Mouse (Mus musculus): ENCODE results near the gene Commd9. TPM values are rescaled to one million over a fixed set of nuclear protein-coding genes. Genes with fewer than 3 reads are reported as not detected.

Commd9 gene
- polyA plus RNA-seq, 1 experiment from 2014 or later: 48.2 TPM

DNA sequence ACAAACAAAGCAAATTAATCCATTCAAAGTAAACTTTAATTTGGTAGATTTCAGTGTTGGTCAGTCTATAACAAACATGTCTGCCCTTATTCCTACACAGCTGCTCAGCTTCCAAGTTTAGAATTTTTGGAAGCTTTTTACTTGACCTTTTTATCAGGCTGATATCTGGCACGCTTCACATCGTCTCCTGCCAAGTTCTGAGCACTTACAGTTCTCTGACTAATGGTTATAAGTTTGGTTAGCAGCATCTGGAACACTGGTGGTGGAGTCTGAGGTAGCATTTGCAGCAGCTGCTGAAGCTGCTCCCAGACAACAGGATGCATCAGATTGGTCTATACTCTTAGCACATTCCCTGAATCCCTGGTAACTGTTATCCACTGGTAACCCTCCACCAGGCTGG, 1.8 kb upstream of the Commd9 start:
- no peak for TF ChIP-seq EP300 (optimal IDR thresholded peaks at IDR 0.05)
- no peak for TF ChIP-seq CTCF (IDR thresholded peaks at IDR 0.05; ENCODE audit: low read depth)
- no peaks in the 10 kb centered on the region for H3K27me3 ChIP-seq (ENCODE audit: control insufficient read depth, insufficient read depth, low read length)
- ATAC-seq (ENCODE audit: low FRiP score, low TSS enrichment) (no peak), DNase-seq (ENCODE audit: low spot score) (no peak)
- H3K4me1 ChIP-seq (replicated peaks; ENCODE audit: control insufficient read depth, insufficient read depth): peaks cover 6% of the 10 kb centered on the region
- H3K27ac ChIP-seq (replicated peaks): no peak overlapping the region
- no peak overlapping the region for H3K4me3 ChIP-seq (ENCODE audit: low read depth, low read length)
- H3K9me3 ChIP-seq (ENCODE audit: control insufficient read depth, low read length): no peaks in the 10 kb centered on the region
- no peak overlapping the region for H3K9ac ChIP-seq (ENCODE audit: low read length)
- 40% methylated on average over 2 of the region's 2 CpGs for WGBS
- no peaks in the 10 kb centered on the region for H3K36me3 ChIP-seq (ENCODE audit: control insufficient read depth, insufficient read depth, low read length)
- no peak overlapping the region for H3K4me2 ChIP-seq (replicated peaks; ENCODE audit: low read depth)

DNA sequence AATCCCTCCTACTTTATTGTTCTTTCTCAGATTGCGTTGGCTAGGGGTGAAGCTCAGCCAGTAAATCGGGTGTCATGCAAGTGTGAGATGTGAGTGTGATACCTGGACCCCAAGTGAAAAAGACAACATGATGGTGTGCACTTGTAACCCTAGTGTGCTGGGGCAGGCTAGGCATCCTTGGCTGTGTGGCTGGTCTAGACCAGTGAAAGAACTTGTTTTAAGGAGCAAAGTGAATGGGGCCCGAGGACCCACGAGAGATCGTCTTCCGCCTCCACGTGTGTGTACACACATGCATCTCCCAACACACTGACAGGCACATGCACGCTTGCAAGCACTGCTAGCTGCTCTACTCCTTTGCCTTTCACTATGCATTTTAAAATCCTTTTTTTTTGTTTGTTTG, 2.8 kb downstream of the Commd9 start:
- WGBS: 92% methylated on average over 8 of the region's 8 CpGs

DNA sequence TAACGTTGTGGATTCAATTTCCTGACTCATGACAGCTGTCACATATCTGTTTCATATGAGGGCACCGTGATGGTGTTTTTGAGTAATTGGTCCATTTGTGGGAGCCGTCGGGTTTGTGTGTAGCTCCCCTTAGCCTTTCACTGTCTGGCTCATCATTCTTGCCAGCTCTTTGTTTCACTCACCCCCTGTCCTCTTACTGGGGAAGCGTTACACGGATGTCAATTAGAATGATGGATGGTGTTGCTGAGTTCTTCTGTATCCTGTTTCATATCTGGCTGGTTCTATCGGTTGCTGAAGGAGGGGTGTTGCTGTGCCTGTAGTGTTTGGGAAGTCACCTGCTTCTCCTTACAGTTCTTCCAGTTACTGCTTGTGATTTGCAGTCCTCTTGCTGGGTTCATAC, 5.1 kb downstream of the Commd9 start:
- H3K9ac ChIP-seq (ENCODE audit: low read length): no peak overlapping the region
- ATAC-seq (ENCODE audit: low FRiP score, low TSS enrichment): no peak
- H3K27me3 ChIP-seq (ENCODE audit: control insufficient read depth, insufficient read depth, low read length): no peaks in the 10 kb centered on the region
- peaks cover 6% of the 10 kb centered on the region for H3K4me1 ChIP-seq (replicated peaks; ENCODE audit: control insufficient read depth, insufficient read depth)
- no peaks in the 10 kb centered on the region; the same call in 1 of the 2 replicates for H3K36me3 ChIP-seq (ENCODE audit: control insufficient read depth, insufficient read depth, low read length)
- WGBS: 32% methylated on average over 7 of the region's 7 CpGs
- no peak overlapping the region for H3K27ac ChIP-seq (replicated peaks)
- no peak for DNase-seq (ENCODE audit: low spot score)
- TF ChIP-seq EP300 (optimal IDR thresholded peaks at IDR 0.05): no peak
- no peak for TF ChIP-seq CTCF (IDR thresholded peaks at IDR 0.05; ENCODE audit: low read depth)
- H3K9me3 ChIP-seq (ENCODE audit: control insufficient read depth, low read length): no peaks in the 10 kb centered on the region
- no peak overlapping the region for H3K4me3 ChIP-seq (ENCODE audit: low read depth, low read length)
- H3K4me2 ChIP-seq (replicated peaks; ENCODE audit: low read depth): no peak overlapping the region

More for the DNA sequence above, 2.8 kb downstream of the Commd9 start:
- peaks cover 6% of the 10 kb centered on the region for H3K4me1 ChIP-seq (replicated peaks; ENCODE audit: control insufficient read depth, insufficient read depth)
- H3K9me3 ChIP-seq (ENCODE audit: control insufficient read depth, low read length): no peaks in the 10 kb centered on the region
- no peak for TF ChIP-seq CTCF (IDR thresholded peaks at IDR 0.05; ENCODE audit: low read depth)
- no peak for TF ChIP-seq EP300 (optimal IDR thresholded peaks at IDR 0.05)
- no peaks in the 10 kb centered on the region for H3K36me3 ChIP-seq (ENCODE audit: control insufficient read depth, insufficient read depth, low read length)
- no peak overlapping the region for H3K9ac ChIP-seq (ENCODE audit: low read length)
- H3K27me3 ChIP-seq (ENCODE audit: control insufficient read depth, insufficient read depth, low read length): no peaks in the 10 kb centered on the region
- ATAC-seq (ENCODE audit: low FRiP score, low TSS enrichment) (no peak), DNase-seq (ENCODE audit: low spot score) (no peak)
- H3K4me3 ChIP-seq (ENCODE audit: low read depth, low read length): no peak overlapping the region
- no peak overlapping the region for H3K27ac ChIP-seq (replicated peaks)
- H3K4me2 ChIP-seq (replicated peaks; ENCODE audit: low read depth): no peak overlapping the region

DNA sequence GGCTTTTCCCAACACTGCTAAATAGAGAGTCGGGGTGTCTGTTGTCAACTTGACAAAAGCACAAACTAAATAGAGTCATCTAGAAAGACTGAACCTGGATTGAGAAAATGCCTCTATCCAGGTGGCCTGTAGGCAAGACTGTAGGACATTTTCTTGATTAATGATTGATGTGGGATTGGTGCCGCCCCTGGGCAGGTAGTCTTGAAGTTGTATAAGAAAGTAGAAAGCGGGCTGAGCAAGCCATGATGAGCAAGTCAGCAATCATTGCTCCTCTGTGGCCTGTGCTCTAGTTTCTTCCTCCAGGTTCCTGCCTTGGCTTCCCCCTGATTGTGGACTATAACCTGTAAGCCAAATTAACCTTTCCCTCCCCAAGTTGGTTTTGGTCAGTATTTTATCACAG, 8.1 kb downstream of the Commd9 start:
- TF ChIP-seq EP300 (optimal IDR thresholded peaks at IDR 0.05) (no peak), CTCF (IDR thresholded peaks at IDR 0.05; ENCODE audit: low read depth) (no peak)
- Histone ChIP-seq H3K27ac (replicated peaks) (no peak overlapping the region), H3K36me3 (ENCODE audit: control insufficient read depth, insufficient read depth, low read length) (no peaks in the 10 kb centered on the region; the same call in 1 of the 2 replicates), H3K4me1 (replicated peaks; ENCODE audit: control insufficient read depth, insufficient read depth) (no peaks in the 10 kb centered on the region), H3K4me2 (replicated peaks; ENCODE audit: low read depth) (no peak overlapping the region), H3K9me3 (ENCODE audit: control insufficient read depth, low read length) (no peaks in the 10 kb centered on the region), H3K9ac (ENCODE audit: low read length) (no peak overlapping the region), H3K4me3 (ENCODE audit: low read depth, low read length) (no peak overlapping the region), H3K27me3 (ENCODE audit: control insufficient read depth, insufficient read depth, low read length) (no peaks in the 10 kb centered on the region)
- DNase-seq (ENCODE audit: low spot score) (no peak), ATAC-seq (ENCODE audit: low FRiP score, low TSS enrichment) (no peak)
- WGBS: 86% methylated on average over 3 of the region's 3 CpGs

DNA sequence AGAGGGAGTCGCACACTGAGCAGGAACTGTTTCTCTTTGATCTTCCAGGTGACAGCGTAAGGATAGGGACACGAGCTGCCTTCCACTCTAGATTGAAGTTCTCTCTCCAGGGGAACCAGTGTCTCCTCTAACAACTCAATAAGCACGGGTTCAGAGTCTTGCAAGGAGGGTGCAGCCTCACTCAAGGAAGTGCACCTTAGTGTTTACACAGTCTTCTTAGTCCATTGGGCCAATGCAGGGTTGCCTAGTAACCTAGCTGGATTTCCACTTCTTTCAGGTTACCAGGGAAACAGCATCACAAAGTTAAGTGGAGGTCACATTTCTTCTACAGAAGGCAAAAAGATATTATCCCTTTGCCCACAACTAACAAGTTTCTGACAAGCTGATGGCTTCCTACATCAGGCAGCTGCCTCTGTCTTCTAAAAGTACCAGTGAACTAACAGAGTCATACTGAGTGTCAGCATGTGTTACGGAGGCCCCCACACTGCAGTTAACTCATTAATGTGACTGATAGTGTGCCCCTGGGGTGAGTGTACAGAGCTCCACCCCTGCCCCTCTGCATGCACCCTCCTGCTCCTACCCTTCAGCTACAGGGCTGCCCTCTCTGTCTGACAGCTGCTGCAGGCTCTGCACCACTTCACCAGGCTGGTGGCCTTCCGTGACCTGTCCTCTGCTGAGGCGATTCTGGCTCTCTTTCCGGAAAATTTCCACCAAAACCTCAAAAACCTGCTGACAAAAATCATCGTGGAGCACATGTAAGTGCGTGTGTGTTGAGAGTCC, 10.6 kb downstream of the Commd9 start:
- Histone ChIP-seq H3K9ac (ENCODE audit: low read length) (no peak overlapping the region), H3K36me3 (ENCODE audit: control insufficient read depth, insufficient read depth, low read length) (no peaks in the 10 kb centered on the region; the same call in 1 of the 2 replicates), H3K4me1 (replicated peaks; ENCODE audit: control insufficient read depth, insufficient read depth) (no peaks in the 10 kb centered on the region), H3K27ac (replicated peaks) (no peak overlapping the region), H3K9me3 (ENCODE audit: control insufficient read depth, low read length) (no peaks in the 10 kb centered on the region), H3K4me2 (replicated peaks; ENCODE audit: low read depth) (no peak overlapping the region), H3K4me3 (ENCODE audit: low read depth, low read length) (no peak overlapping the region), H3K27me3 (ENCODE audit: control insufficient read depth, insufficient read depth, low read length) (no peaks in the 10 kb centered on the region)
- TF ChIP-seq CTCF (IDR thresholded peaks at IDR 0.05; ENCODE audit: low read depth) (no peak), EP300 (optimal IDR thresholded peaks at IDR 0.05) (no peak)
- no peak; the same call in 1 of the 2 replicates for ATAC-seq (ENCODE audit: low FRiP score, low TSS enrichment)
- 63% methylated on average over 10 of the region's 10 CpGs for WGBS
- no peak for DNase-seq (ENCODE audit: low spot score)

DNA sequence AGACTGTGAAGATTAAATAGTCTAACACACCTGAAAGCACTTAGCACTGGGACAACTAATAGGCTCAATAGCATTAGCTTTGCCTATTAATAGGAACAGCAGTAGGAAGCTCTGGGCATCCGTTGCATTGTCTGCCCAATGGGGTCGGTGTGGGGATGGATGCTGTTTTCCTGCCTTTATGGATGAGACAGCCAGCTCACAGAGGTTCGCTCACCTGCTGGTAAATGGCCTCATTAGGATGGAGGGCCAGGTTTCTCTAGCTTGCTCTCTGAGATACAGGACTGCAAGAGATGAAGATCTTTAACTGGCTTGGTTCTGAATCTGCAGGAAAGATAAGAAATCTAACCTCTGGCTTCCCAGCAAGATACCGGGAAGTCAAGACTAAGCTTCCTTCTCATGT, 16.1 kb downstream of the Commd9 start:
- H3K4me1 ChIP-seq (replicated peaks; ENCODE audit: control insufficient read depth, insufficient read depth): no peaks in the 10 kb centered on the region
- H3K27me3 ChIP-seq (ENCODE audit: control insufficient read depth, insufficient read depth, low read length): no peaks in the 10 kb centered on the region
- H3K27ac ChIP-seq (replicated peaks): no peak overlapping the region
- ATAC-seq (ENCODE audit: low FRiP score, low TSS enrichment): no peak
- no peak overlapping the region for H3K9ac ChIP-seq (ENCODE audit: low read length)
- no peak overlapping the region for H3K4me3 ChIP-seq (ENCODE audit: low read depth, low read length)
- DNase-seq (ENCODE audit: low spot score): no peak
- H3K4me2 ChIP-seq (replicated peaks; ENCODE audit: low read depth): no peak overlapping the region
- 77% methylated on average over 4 of the region's 4 CpGs for WGBS
- H3K36me3 ChIP-seq (ENCODE audit: control insufficient read depth, insufficient read depth, low read length): no peaks in the 10 kb centered on the region; the same call in 1 of the 2 replicates
- no peak for TF ChIP-seq EP300 (optimal IDR thresholded peaks at IDR 0.05)
- no peak for TF ChIP-seq CTCF (IDR thresholded peaks at IDR 0.05; ENCODE audit: low read depth)
- H3K9me3 ChIP-seq (ENCODE audit: control insufficient read depth, low read length): no peaks in the 10 kb centered on the region

Measured in stomach, postnatal 0 days (tissue).